Mouse (Mus musculus) ES-CJ7 (cell line): ENCODE measurements at regions not wholly inside any gene's neighbourhood (a gene's known extent, or its start where the extent isn't known, plus 50 kb on each side); places are given as distances from the start of the nearest gene placed in this dataset.

Experiments used
- DNase-seq: peaks from one replicate; pipeline ENCODE4 v3.0.0; 2011; ENCODE audit warnings: low read depth, low spot score

DNA sequence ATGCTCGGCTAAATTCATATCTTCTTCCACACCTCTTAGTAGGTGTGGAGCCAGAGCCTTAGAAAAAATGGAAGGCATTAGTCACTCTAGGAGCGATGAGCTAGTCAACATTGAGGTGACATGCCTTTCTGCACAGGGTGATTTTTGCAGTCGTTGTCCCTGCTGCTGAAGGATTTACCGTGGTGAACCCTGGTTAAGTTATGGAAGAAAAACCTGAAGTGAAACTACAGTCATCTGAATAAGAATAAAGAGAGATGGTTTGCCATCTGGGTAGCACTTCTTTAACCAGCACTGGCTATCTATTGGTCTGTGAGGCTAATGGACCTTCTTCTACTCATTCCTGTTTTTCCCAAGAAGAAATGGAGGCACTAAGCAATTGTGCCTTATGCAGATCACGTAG is 198.1 kb upstream of the Tle4 start:
- DNase-seq: no peak

DNA sequence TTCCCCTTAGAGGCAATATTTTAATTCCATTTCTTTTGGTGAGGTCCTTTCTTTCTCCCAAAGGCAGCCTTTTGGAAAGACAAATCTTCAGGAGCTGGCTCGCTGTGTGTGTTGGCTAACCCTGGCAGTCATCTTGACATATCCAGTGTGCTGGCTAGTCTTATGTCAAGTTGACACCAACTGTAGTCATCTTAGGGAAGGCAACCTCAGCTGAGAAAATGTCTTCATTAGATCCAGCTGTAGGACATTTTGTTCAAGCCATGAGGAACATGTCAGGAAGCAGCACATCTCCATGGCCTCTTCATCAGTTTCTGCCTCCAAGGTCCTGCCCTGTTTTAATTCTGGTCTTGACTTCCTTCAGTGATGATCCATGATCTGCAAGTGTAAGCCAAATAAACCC is 192.1 kb upstream of the Tle4 start:
- DNase-seq: no peak

DNA sequence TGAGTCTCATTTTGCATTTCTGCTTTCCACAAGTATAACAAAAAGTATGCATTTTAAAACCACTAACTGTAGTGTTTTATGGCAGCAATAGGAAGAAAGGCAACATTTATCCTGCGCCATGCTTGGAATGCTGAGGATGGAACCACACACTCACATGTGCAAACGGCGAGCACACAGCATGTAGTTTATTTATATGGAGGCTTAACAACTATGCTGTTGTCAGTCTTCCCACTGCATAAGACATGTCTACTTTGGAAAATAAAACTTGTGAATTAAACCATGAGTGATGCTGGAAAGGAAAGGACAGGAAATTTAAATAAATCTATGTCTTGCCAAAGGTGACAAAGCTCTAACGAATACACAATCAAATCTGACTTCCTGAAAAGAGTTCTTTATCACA is 190.8 kb upstream of the Tle4 start:
- DNase-seq: no peak

DNA sequence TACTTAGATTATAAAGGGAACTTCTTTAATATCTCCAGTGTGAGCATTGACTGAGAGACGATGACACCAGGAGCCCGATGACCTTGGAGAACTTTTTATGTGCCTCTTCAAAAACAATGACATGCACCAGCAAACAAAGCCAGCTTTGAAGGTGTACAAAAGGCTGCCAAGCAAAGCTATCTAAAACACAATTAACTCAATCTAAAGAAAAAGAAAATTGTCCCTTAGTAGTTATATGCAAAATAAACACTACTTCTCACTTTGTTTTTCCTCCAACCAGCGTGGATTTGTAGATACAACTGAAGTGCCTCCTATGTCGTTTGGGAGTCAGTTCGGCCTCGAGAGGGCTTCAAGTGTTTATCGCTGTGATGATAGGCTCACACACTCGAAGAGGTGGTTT is 189.0 kb upstream of the Tle4 start:
- peak; percentile 44 for DNase-seq

DNA sequence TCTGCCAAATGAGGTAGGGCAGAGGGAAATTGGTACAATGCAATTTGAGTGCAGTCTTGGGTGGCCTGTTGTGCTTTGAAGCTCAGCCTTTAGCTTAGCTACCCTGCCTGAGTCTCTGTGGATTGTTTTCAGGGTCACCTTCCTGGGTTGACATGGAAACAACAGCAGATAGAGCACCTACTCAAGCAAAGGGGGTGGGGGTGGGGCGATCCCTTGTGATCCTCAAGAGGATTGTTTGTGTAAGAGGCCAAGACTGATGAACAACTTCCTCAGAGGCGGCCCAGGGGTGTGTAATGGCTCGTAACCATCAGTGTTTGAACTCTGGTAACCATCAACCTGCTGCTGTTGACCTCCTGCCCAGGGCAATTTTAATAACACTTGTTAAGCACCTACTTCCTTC is 187.8 kb upstream of the Tle4 start:
- DNase-seq: peak; percentile 94

- DNase-seq: no peak
Observed at GRCm38 (mm10) chr19:14777709-14778108, 179.9 kb upstream of the Tle4 start.

GRCm38 (mm10) chr19:14777198-14777597 is 179.3 kb upstream of the Tle4 start:
- no peak for DNase-seq

GRCm38 (mm10) chr19:14776791-14777190 is 178.9 kb upstream of the Tle4 start:
- DNase-seq: no peak

DNA sequence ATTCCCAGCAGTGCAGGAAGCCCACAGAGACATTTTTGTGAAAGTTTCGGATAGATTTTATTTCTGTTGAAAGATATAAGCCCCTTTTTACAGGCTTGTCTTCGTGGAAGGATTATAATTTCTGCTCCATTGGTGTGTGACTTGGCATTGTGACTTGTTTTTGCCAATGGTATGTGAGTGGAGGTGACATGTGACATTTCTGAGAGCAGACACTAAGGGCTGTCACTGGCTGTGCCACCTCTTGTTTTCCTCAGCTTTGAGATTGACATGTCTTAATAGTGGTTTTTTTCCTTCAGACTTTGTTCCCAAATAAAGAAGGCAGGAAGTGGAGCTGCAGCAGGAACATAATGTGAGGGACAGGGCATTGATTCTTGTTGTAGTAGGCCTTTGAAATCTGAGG is 174.9 kb upstream of the Tle4 start:
- no peak for DNase-seq

DNA sequence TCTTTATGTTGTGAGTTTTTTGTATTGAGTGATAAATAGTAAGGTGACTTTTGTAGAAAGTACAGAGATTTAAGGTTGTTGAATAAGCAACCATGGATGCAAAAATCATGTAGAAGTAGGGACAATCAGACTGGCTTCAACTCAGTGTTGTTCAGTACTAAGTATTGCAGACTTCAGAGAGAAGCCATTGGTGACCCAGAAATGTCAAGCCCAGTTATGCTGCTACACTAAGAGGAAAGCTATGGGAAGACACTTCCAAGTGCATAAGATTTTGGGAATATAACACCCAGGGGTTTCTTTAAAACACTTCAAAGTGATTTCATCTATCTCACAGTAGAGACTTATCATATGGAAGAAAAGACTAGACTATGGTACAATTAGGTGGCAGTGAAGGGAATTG is 154.8 kb upstream of the Tle4 start:
- DNase-seq: no peak

DNA sequence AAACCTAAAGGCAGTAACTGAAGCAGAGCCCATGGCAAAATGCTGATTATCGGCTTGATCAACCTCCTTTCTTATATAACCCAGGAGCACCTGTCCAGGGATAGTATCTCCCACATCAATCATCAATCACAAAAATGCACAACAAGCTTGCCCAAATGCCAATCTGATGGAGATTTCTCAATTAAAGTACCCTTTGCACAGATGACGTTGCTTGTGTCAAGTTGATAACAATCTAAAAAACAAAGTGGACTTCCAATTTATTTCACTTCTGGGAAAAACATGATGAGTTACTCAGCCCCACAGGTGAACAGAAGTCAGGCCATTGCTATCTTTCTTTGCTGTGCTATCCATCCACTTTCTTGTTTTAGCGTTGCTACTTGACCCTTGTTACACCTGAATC is 144.5 kb upstream of the Tle4 start:
- DNase-seq: no peak

DNA sequence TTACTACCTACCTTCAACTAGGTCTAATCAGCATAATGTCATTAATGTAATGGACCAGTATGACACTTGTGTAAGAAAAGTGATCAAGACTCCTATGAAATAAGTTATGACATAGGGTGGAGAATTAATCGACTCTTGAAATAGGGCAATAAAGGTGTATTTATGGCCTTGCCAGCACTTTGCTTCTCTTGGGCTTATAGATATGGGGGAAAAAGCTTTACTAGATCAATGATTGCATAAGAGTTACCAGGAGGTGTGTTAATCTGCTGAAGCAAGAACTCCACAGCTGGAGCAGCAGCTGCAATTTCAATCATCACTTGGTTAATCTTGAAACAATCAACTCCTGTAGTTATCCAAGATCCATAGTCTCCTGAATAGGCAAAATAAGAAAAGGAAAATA is 143.1 kb upstream of the Tle4 start:
- DNase-seq: no peak

GRCm38 (mm10) chr19:14740139-14740538 is 142.3 kb upstream of the Tle4 start:
- no peak for DNase-seq

- DNase-seq: no peak
Observed at GRCm38 (mm10) chr19:14736514-14736913, 138.7 kb upstream of the Tle4 start.

GRCm38 (mm10) chr19:14725329-14725728 is 127.5 kb upstream of the Tle4 start:
- DNase-seq: no peak

- no peak for DNase-seq
Observed at GRCm38 (mm10) chr19:14724637-14725036, 126.8 kb upstream of the Tle4 start.

DNA sequence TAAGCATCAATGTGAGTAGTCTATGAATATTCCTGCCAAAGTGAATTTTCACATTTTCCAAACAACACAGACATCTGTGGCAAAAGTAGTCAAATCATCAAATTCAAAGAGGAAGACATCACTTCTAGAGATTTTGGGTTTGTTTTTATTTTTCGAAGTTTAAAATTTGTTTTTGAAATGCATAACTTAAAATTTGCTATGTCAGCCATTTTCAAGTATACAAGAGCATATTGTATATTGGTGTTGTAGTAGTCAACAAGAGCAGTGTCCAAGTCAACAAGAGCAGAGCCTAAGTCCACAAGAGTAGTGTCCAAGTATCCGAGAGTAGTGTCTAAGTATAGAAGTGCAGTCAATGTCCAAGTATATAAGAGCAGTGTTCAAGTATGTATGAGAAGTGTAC is 107.9 kb upstream of the Tle4 start:
- no peak for DNase-seq

DNA sequence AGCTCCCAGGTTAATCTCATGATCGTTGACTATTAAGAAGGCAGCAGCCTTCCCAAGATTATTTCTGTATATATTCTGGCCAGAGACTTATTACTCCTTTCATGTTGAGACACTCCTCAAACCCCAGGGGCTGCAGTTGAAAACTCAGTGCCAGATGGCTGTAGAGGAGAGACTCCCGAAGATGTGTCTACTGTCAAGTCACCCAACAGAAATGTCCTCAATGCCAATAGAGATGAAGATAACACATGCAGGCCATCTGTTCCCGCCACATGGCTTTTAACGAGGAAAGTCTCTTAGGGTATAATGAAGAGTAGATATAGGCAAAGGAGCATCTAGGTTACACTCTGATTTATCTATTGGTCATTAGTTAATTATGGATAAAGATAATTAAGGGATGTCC is 103.3 kb upstream of the Tle4 start:
- DNase-seq: no peak

DNA sequence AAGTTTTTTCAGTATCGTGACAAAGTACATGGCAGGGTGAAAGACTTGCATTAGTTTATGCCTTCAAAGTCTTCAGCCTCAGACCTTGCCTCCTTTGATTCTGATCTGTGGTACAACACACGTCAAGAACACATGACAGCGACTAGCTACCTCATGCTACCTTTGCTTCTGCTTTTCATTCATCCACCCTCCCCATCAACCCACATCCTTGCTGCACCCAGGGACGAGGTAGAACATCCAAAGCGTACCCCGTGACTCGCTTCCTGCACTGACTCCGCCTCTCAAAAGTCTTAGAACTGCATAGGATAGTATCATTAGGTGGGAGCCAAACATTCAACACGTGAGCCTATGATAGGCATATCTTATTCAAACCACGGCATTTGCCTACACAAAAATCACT is 97.5 kb upstream of the Tle4 start:
- DNase-seq: no peak

DNA sequence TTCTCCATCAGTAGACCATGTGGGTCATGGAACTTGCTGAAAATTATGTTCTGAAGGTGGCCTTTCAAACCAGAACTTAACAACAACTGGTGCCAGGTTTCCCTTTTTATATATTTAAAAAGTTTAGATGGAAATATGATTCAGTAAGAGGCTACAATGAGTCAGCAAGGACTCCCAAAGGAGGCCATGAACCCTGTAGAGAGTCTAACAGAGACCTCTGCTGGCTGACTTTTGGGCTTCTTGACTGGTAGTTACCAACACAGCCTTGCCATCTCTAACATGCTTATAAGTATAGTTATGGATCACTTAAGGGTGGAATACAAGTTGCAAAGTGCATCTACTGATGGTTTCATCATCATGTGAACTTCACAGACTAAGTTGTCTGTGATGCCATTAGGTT is 94.3 kb upstream of the Tle4 start:
- DNase-seq: peak; percentile 40

GRCm38 (mm10) chr19:14685628-14686027 is 87.8 kb upstream of the Tle4 start:
- no peak for DNase-seq

GRCm38 (mm10) chr19:14684669-14685068 is 86.8 kb upstream of the Tle4 start:
- DNase-seq: no peak

DNA sequence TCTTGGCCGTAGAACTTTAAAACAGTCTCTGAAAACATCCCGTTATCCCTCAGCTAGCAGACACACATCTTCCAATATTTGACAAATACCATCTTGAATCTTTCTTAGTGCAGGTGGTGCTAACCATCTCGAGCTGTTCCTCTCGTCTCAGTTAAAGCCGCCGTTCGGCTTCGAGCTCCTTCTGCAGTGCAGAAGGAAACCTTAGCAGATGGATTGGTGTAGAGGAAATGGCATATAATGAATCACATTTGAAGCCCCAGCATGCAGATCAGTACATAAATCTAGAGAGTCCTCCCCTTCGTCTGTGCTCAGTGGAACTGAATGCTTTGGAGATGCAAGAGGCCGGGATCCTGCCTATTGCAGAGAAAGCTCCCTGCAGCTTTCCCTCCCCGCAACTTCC is 83.5 kb upstream of the Tle4 start:
- DNase-seq: no peak

DNA sequence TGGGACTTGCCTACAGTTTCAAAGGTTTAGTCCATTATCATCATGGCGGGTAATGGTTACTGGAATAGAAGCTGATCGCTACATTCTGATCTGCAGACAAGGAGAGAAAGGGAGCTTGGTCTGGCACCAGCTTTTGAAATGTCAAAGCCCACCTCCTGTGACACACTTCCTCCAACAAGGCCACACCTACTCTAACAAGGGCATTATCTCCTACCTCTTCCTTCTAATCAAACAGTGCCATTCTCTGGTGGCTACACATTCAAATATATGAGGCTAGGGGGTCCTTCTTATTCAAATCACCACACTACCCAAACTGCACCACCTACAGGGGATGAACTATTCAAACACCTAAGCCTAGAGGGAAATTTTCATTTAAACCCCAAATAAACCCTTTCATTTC is 81.9 kb upstream of the Tle4 start:
- peak; percentile 94 for DNase-seq

GRCm38 (mm10) chr19:14678584-14678983 is 80.7 kb upstream of the Tle4 start:
- DNase-seq: no peak
